Mouse (Mus musculus) liver, embryonic 14.5 days (tissue): ENCODE results near the gene Pold2. TPM values are rescaled to one million over a fixed set of nuclear protein-coding genes. Genes with fewer than 3 reads are reported as not detected.

Experiments used
- ATAC-seq: fragments of 200-750 bp; cut with Nextera tagmentation; 2 replicates; pipeline ENCODE4 v1.8.0; 2017; ENCODE audit warnings: moderate number of reproducible peaks, mild to moderate bottlenecking, moderate library complexity; ENCODE audit not compliant: insufficient read depth
- DNase-seq, 3 experiments: peaks; one replicate each; pipeline ENCODE4 v3.0.0-alpha.2; 2012 to 2013; ENCODE audit warnings: low read depth in 3 of 3, low spot score in 3 of 3
- H3K27ac ChIP-seq: fragments of 300-500 bp; sonication (generic); 2 replicates; pipeline ENCODE4 v1.5.1; 2014; ENCODE audit warnings: moderate library complexity, mild to moderate bottlenecking, control low read depth, inconsistent platforms
- H3K27me3 ChIP-seq: fragments of 300-500 bp; sonication (generic); 2 replicates; pipeline ENCODE4 v1.6.1; 2014; ENCODE audit warnings: mild to moderate bottlenecking, low read length, moderate library complexity; ENCODE audit not compliant: control insufficient read depth, insufficient read depth
- H3K36me3 ChIP-seq: fragments of 300-500 bp; sonication (generic); replicated peaks from 2 replicates; pipeline ENCODE4 v1.6.1; 2014; ENCODE audit warnings: low read depth; ENCODE audit not compliant: control insufficient read depth, insufficient read depth
- H3K4me1 ChIP-seq, 2 experiments: fragments of 200-500 bp in 1 of 2; fragments of 300-500 bp in 1 of 2; sonication (generic) in 1 of 2; replicated peaks; 2 replicates each; pipeline ENCODE4 v1.6.1; 2012 to 2014; ENCODE audit warnings: antibody characterized with exemption in 1 of 2, inconsistent platforms in 1 of 2, low read length in 1 of 2; ENCODE audit not compliant: control insufficient read depth in 2 of 2, insufficient read depth in 2 of 2
- H3K4me2 ChIP-seq: fragments of 300-500 bp; sonication (generic); 2 replicates; pipeline ENCODE4 v1.6.1; 2014; ENCODE audit warnings: low read depth, mild to moderate bottlenecking, control low read depth, moderate library complexity
- H3K4me3 ChIP-seq, 2 experiments: fragments of 200-500 bp in 1 of 2; fragments of 300-500 bp in 1 of 2; sonication (generic) in 1 of 2; 2 replicates each; pipeline ENCODE4 v1.5.1; 2012 to 2014; ENCODE audit warnings: low read depth in 2 of 2, low read length in 2 of 2, mild to moderate bottlenecking in 2 of 2, control low read depth in 1 of 2, inconsistent platforms in 1 of 2, moderate library complexity in 1 of 2; ENCODE audit not compliant: insufficient read depth in 1 of 2
- H3K9ac ChIP-seq: fragments of 300-500 bp; sonication (generic); replicated peaks from 2 replicates; pipeline ENCODE4 v1.6.1; 2014; ENCODE audit warnings: mild to moderate bottlenecking, control low read depth, moderate library complexity
- H3K9me3 ChIP-seq: fragments of 300-500 bp; sonication (generic); 2 replicates; pipeline ENCODE4 v1.6.1; 2016; ENCODE audit warnings: low read length, mixed read lengths; ENCODE audit not compliant: control insufficient read depth
- CTCF ChIP-seq: IDR thresholded peaks from 2 replicates; pipeline ENCODE4 v1.5.1; 2016; ENCODE audit warnings: antibody characterized with exemption, low read depth, control low read depth
- EP300 ChIP-seq: IDR thresholded peaks from 2 replicates; pipeline ENCODE4 v1.6.1; 2016; ENCODE audit warnings: antibody characterized with exemption, low read depth
- WGBS: fragments of 180-500 bp; shearing (Covaris S2); extraction: QIAGEN DNeasy Blood & Tissue Kit; methylation state at CpG from one replicate; pipeline ENCODE4 v1.1.7; 2014; ENCODE audit not compliant: insufficient replicate concordance; 5-methylcytosine and 5-hydroxymethylcytosine counted together
- polyA plus RNA-seq, 2 experiments: library from polyadenylated mRNA; depleted of rRNA in 1 of 2; stranded (reverse) in 1 of 2; unstranded in 1 of 2; fragments of >200 nt; fragmentation: Nextera tagmentation in 1 of 2; extraction: Ambion mirVana in 1 of 2; gene quantifications; 2 replicates each; pipeline versions ENCODE4 v1.2.1 to v1.2.3; 2012 to 2014

The Pold2 gene
- polyA plus RNA-seq, 2 experiments, result 54.8 to 58.7 TPM

- no peaks in the 10 kb centered on the region for H3K36me3 ChIP-seq
- peaks cover 0 to 9% of the 10 kb centered on the region in 2 experiments; a peak in 2 of 4 replicates for H3K4me1 ChIP-seq
- H3K4me2 ChIP-seq, result no peak overlapping the region
- H3K4me3 ChIP-seq, result no peak overlapping the region
- TF ChIP-seq CTCF (no peak), EP300 (no peak)
- no peaks in the 10 kb centered on the region for H3K9me3 ChIP-seq
- no peak for ATAC-seq
- H3K9ac ChIP-seq, result no peak overlapping the region
- 48% methylated on average over 2 of the region's 2 CpGs for WGBS
- no peaks in the 10 kb centered on the region for H3K27me3 ChIP-seq
- no peak for DNase-seq
- no peak overlapping the region for H3K27ac ChIP-seq
Observed at GRCm38 (mm10) chr11:5918111-5918510, 40.0 kb upstream of the Pold2 start.

GRCm38 (mm10) chr11:5916178-5916548 is 38.1 kb upstream of the Pold2 start:
- Histone ChIP-seq H3K36me3 (no peaks in the 10 kb centered on the region), H3K27me3 (no peaks in the 10 kb centered on the region), H3K27ac (no peak overlapping the region), H3K4me3 (no peak overlapping the region), H3K9me3 (no peaks in the 10 kb centered on the region), H3K4me1 (peaks cover 0 to 9% of the 10 kb centered on the region in 2 experiments; a peak in 2 of 4 replicates), H3K4me2 (no peak overlapping the region), H3K9ac (no peak overlapping the region)
- ATAC-seq (no peak), DNase-seq (no peak)
- TF ChIP-seq EP300, result no peak
- TF ChIP-seq CTCF, result no peak
- WGBS, result 56% methylated on average over 8 of the region's 8 CpGs

GRCm38 (mm10) chr11:5915429-5916177 is 37.5 kb upstream of the Pold2 start:
- no peaks in the 10 kb centered on the region for H3K9me3 ChIP-seq
- no peak for DNase-seq
- no peak for TF ChIP-seq EP300
- TF ChIP-seq CTCF, result no peak
- H3K27me3 ChIP-seq, result no peaks in the 10 kb centered on the region
- no peak overlapping the region for H3K27ac ChIP-seq
- H3K9ac ChIP-seq, result no peak overlapping the region
- no peak overlapping the region for H3K4me3 ChIP-seq
- ATAC-seq, result no peak
- H3K4me2 ChIP-seq, result no peak overlapping the region
- H3K36me3 ChIP-seq, result no peaks in the 10 kb centered on the region
- 48% methylated on average over 5 of the region's 5 CpGs for WGBS
- H3K4me1 ChIP-seq, result peaks cover 0 to 9% of the 10 kb centered on the region in 2 experiments; a peak in 2 of 4 replicates

- H3K27ac ChIP-seq, result no peak overlapping the region
- no peak overlapping the region for H3K4me2 ChIP-seq
- peaks cover 0 to 4% of the 10 kb centered on the region in 2 experiments; a peak in 2 of 4 replicates for H3K4me1 ChIP-seq
- H3K9ac ChIP-seq, result no peak overlapping the region
- DNase-seq, result no peak
- TF ChIP-seq EP300, result no peak
- no peak for TF ChIP-seq CTCF
- H3K27me3 ChIP-seq, result no peaks in the 10 kb centered on the region
- H3K36me3 ChIP-seq, result no peaks in the 10 kb centered on the region
- H3K4me3 ChIP-seq, result no peak overlapping the region
- no peaks in the 10 kb centered on the region for H3K9me3 ChIP-seq
- ATAC-seq, result no peak
- 36% methylated on average over 5 of the region's 5 CpGs for WGBS
Observed at GRCm38 (mm10) chr11:5914940-5915339, 36.8 kb upstream of the Pold2 start.

GRCm38 (mm10) chr11:5913936-5914335 is 35.8 kb upstream of the Pold2 start:
- Histone ChIP-seq H3K4me1 (no peaks in the 10 kb centered on the region), H3K9ac (no peak overlapping the region), H3K9me3 (no peaks in the 10 kb centered on the region), H3K4me3 (no peak overlapping the region), H3K4me2 (no peak overlapping the region), H3K27me3 (no peaks in the 10 kb centered on the region), H3K36me3 (no peaks in the 10 kb centered on the region), H3K27ac (no peak overlapping the region)
- TF ChIP-seq CTCF (no peak), EP300 (no peak)
- no peak for DNase-seq
- WGBS, result 57% methylated on average over 4 of the region's 4 CpGs
- no peak for ATAC-seq
